Mouse (Mus musculus): ENCODE data around the gene Sox13.
A peak's percentile ranks its signal among the peaks of the same experiment; 100 is the strongest.

The Sox13 gene

DNA sequence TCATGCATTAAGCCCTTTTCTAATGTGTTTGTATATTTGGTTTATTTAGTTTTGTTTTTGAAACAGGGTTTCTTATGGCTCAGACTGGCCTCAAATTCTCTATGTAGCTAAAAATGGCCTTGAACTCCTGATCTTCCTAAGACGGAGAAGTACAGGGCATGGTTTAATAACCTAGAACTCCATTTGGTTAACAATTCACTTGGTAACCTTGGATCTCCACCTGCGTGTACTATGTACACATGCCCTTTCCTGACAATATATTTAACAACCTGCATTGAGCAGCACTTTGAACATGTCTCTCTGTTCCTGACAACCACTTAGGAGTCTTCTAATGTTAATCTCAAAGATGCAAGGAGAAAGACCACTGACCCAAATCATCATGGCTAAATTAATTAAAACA lies 7.0 kb upstream of the Sox13 start:
- no peak for DNase-seq (ENCODE audit: low spot score in 2 of 2)

DNA sequence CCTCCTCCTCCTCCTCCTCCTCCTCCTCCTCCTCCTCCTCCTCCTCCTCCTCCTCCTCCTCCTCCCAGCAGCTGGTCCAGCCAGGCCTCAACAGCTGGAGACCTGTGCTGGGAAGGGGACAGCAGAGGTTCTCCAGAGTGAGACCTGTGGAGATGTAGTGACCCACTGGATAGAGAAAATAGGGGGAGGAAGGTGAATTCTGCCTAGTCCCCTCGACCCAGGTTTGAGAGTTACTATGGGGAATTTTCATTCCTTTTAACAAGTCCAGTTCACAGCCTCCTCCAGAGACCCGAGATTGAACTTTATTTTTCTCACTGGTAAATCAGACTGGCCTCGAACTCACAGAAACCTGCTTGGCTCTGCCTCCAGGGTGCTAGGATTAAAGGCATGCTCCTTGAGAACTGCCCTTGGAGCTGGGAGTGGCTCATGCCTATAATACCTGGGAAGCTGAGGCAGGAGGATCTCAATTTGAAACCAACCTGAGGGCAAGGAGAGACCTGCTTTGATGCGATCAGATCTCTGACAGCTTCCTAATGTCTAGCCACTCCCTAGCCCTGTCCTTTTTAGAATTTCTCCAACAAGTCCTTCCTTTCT lies 467 bp upstream of the Sox13 start:
- no peak for DNase-seq (ENCODE audit: low spot score in 2 of 2)

- DNase-seq (ENCODE audit: low spot score in 2 of 2): no peak
Observed at GRCm38 (mm10) chr1:133423166-133423542, 1.0 kb downstream of the Sox13 start.

DNA sequence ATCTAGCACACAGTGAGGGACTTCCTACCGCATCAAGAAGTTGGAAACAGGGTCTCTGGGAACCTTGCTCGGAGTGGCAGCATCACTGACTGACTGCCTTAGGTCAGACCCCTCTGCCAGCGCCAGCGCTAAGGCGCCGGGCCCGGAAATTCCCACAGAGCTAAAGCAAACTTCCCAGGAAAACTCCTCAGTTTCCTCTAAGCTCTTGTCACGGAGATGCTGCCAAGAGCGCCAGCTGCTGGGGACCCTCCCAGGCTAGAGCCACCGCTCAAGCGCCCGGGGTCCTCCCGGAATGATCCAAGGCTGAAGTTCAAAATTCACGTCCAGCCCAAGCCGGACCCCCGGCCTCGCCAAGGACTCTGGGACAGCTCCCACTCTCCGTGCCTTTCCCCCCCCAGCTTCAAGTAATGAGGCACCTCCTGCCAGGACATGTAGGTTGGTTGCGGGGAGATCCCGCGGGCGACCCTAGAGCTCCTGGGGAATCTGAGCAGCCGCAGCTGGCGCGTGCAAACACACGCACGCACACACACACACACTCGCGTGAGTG lies 1.5 kb downstream of the Sox13 start:
- DNase-seq (ENCODE audit: low spot score in 2 of 2): no peak

GRCm38 (mm10) chr1:133421975-133422570 lies 2.1 kb downstream of the Sox13 start:
- DNase-seq (ENCODE audit: low spot score in 2 of 2): no peak

DNA sequence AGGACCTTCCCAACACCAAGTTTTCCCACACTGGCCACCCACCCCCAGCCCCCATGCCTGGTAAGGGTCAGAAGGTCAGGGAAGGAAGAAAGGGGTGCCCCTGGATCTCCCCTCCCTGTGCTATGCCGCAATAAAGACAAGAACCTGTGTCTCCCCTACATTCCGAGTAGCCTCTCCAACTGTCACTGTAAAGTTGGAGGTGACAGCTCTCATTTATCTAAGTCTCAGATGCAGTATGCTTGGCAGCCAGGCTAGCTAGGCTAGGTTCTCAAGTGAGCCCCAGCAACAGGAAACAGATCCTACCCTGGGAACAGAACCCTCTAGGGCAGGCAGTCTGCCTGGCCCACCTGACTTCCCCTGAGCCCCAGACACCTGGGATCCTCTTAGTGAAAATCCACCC lies 3.1 kb downstream of the Sox13 start:
- DNase-seq (ENCODE audit: low spot score in 2 of 2): no peak

GRCm38 (mm10) chr1:133420491-133420890 lies 3.7 kb downstream of the Sox13 start:
- DNase-seq (ENCODE audit: low spot score in 2 of 2): no peak

DNA sequence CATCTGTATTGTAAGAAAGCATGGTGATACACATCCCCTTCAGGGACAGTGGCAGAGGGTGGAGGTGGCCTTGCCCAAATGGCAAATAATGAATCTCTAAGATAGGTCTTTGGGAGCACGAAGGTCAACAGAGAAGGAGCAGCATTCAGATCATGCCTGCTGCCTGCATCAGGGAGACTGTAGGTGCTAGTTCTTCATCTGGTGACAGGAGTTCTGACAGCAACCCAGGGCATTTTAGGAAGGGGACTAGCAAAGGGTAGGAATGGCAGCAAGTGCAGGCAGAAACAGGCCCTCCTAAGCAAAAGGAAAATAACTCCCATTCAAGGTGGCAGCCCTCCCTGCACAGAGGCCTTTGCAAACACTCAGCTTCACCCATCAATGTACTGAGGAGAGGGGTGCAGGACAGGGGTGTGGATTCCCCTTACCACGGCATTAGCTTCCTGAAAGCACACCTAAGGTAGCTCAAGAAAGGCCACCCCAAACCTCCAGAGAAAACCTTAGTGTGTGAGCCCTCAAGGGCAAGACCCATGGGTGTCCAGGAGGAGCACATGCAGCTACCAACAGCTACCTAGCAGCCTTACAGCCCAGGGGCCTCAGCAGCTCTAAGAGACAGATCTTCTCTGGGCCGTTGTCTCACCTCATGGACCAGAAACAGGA lies 4.9 kb downstream of the Sox13 start:
- no peak for DNase-seq (ENCODE audit: low spot score in 2 of 2)

DNA sequence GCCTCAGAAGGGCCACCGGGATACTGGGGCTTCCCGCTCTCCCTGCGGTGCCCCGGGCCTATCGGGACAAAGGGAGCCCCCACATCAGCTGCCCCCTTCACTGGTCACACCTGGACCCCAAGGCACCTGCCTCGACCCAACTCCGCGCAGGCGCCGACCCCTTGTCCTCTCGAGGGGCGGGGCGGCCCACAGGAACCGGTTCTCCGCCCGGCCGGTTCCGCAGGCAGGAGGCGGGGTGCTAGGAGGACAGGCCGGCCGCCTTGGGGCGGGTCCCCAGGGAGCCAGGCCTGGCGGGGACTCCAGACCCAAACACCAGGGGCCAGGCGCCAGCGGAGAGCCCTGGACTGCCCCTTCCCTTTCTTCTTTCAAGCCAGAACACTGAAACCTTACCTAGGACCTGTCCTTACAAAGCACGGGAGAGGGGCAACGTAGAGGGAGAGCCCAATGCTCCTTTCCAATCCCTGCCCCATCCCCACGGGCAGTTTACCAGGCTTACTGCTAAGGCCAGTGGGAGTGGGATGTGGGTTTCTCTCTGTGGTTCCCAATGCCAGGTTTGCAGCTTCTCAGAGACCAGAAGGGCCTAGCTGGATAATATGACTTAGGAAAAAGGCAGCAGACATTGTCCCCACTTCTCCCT lies 5.9 kb downstream of the Sox13 start:
- DNase-seq (ENCODE audit: low spot score in 2 of 2): peak; percentile 46 to 66

- DNase-seq (ENCODE audit: low spot score in 2 of 2): no peak
Observed at GRCm38 (mm10) chr1:133417539-133417938, 6.6 kb downstream of the Sox13 start.

DNA sequence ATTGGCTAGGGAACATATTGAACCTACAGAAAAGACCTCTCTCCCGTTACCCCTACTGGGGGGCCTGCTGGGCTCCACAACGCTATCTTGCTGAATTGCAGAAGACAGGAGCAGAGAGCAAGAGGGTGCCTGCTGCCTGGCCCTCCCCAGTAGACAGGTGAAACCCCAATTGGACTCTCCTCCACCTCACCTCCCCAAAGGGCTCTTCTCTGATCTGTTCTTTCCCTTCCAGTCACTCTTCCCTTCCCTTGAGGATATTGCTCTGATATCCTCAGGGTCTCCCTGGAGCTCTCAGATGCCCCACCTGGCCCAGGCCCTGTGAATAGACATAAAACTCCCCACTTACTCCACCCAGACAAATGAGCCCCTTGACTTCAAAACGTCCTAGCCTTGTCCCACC lies 7.1 kb downstream of the Sox13 start:
- no peak for DNase-seq (ENCODE audit: low spot score in 2 of 2)

DNA sequence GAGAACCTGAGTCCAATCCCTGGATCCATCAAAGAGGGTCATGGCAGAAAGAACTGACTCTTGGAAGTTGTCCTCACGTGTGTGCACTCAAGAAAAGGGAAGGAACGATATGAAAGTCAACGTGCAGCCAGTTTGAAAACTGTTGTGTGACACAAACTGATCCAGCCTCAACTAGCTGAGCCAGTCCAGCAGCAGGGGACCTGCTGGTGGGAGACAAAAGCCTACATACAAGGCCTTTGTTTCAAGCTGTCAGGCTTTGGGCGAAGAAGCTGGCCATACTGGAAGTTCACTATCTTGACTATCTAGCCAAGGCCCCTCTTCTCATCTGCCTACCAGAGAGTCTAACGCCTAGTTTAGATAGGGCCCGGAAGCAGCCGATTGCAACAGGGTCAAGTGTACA lies 7.7 kb downstream of the Sox13 start:
- DNase-seq (ENCODE audit: low spot score in 2 of 2): no peak

DNA sequence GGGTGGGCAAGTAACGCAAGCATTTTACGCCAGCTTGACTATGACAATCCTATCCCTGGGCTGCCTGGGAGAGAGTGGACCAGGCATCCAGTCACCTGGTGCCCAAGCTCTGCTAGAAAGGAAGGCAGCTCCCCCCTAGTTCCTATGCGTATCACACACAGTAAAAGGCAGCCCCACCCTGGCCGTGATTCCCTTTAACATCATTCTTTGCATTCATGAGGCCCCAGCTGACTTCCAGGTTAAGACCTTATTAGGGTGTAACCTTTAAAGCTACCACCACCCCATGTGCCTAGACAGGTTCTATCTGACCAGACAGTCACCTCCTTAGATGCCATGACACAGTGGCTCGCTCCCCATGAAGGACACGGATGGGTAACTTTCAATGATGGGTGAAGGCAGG lies 8.7 kb downstream of the Sox13 start:
- DNase-seq (ENCODE audit: low spot score in 2 of 2): no peak

DNA sequence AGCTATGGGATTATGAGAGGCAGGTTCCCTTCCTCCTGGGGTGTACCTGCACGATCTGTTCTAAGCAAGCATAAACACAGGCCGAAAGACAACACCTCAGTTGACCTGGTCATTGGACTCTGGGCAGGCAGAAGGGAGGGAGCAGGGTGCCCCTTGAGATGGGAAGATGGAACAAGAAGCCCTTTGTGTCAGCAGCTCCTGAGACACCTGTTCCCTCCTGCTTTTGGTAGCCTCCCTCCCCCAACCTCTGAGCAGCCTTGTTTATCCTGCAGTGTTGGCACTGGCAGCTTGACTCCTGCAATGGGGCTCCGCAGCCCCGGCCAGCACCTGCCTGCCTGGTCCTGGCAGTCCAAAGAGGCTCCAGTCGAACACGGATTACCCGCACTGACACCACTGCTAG lies 9.1 kb downstream of the Sox13 start:
- DNase-seq (ENCODE audit: low spot score in 2 of 2): no peak

DNA sequence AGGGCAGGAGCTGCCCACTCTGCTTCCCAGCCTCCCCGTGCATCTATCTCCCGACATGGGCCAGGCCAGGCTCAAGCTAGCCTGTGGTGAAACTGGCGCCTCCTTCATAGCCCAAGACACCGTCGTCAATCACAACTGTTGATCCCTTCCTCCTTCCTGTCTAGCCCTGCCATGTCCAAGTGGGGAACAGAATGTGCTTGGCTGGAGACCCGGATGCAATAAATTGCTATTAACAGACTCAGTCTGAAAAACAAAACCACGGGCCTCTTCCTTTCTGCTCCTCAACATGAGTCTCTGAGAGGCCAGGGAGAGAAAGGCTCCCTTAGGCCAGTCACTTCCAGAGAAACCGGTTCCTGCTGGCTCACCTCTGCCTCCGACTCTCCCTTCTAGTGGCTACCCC lies 11.2 kb downstream of the Sox13 start:
- no peak for DNase-seq (ENCODE audit: low spot score in 2 of 2)

DNA sequence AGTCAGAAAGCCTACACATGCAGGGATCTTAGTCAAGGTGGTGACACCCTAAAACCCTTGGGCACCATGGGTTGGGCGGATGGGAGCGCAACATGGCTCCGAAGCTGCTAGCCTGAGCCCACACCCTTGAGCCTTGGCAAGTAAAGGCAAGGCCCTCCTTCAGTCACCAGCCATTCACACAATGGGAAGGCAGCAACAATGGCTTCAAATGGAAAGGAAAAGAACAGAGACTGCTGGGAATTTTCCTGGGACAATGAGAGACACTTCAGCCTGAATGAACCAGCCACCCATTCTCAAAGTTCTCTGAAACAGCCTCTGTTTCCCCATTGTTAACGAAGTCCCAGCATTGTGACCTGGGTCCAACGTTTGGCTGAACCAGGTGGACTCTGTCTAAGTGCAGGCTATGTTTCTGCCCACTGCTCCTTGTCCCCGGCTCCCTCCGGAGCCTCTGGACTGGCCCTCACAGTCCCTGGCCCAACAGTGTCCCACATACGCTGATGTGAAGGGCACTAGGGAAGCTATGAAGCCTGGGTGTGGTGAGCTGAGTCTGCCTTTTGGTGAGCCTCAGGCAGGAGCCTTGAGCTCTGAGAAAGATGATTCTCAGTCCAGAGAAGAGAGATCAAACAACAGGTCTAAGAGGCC lies 12.6 kb downstream of the Sox13 start:
- no peak for DNase-seq (ENCODE audit: low spot score in 2 of 2)

- no peak for DNase-seq (ENCODE audit: low spot score in 2 of 2)
Observed at GRCm38 (mm10) chr1:133409786-133410185, 14.4 kb downstream of the Sox13 start.

DNA sequence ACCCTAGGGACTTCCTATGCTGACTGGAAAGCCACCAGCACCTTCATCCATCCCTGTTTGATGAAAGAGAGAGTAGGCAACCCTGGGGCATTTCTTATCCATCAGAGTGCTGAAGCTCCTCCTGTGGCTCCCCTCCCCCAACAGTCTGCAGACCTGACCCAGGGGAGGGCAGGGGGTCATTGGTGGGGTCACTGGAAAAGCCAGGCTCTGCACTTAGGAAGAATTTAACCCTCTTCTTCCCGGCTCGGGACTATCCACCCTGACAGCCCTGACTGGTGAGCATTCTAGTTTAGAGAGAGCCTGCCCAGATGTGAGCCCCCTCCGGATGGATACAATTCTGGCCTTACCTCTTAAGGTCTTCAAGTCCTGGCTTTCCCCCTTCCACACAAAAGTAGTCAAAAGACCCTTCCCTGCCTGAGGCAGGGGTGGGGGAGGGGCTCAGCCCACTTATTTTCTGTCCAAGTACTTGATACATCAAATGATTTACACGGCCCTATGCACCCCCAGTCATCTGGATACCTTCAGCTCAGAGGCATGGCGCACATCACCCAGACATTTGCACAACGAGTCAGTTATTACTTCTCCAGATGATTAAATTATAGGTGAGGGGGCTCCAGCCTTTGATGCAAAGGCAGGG lies 15.2 kb downstream of the Sox13 start:
- DNase-seq (ENCODE audit: low spot score in 2 of 2): no peak

- no peak for DNase-seq (ENCODE audit: low spot score in 2 of 2)
Observed at GRCm38 (mm10) chr1:133408321-133408720, 15.9 kb downstream of the Sox13 start.

GRCm38 (mm10) chr1:133407436-133407835 lies 16.7 kb downstream of the Sox13 start:
- no peak for DNase-seq (ENCODE audit: low spot score in 2 of 2)

- DNase-seq (ENCODE audit: low spot score in 2 of 2): no peak
Observed at GRCm38 (mm10) chr1:133406614-133407013, 17.6 kb downstream of the Sox13 start.

DNA sequence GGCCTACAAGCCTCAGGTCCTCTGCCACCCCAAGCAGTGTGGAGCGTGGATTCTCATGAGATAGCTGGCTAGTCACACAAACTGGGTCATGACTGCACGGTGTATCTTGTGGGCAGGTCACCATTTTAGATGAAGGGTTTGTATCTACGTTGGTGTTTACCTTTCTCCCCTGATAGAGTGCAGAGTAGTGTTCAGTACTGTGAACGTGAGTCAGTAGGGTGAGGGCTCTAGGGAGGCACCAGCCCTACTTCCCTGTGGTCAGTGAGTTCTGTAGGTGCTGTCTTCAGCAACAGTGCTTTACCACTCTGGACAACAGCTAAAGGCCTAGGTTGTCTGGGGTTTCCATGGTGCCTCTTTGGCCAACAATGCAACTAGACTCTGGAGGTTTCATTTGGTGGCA lies 20.2 kb downstream of the Sox13 start:
- DNase-seq (ENCODE audit: low spot score in 2 of 2): no peak

All from spleen, postnatal 14 days (tissue).